Mouse (Mus musculus): ENCODE data around the gene Hist1h3e. TPM values are rescaled to one million over a fixed set of nuclear protein-coding genes. Genes with fewer than 3 reads are reported as not detected.
"Not testable (repeated sequence)": the region's sequence is repeated elsewhere in the genome, so short reads cannot be mapped to it uniquely, and the experiment has no call there.

Gene Hist1h3e
- total RNA-seq, 2 experiments from 2014 or later: 8.3 to 12.9 TPM

DNA sequence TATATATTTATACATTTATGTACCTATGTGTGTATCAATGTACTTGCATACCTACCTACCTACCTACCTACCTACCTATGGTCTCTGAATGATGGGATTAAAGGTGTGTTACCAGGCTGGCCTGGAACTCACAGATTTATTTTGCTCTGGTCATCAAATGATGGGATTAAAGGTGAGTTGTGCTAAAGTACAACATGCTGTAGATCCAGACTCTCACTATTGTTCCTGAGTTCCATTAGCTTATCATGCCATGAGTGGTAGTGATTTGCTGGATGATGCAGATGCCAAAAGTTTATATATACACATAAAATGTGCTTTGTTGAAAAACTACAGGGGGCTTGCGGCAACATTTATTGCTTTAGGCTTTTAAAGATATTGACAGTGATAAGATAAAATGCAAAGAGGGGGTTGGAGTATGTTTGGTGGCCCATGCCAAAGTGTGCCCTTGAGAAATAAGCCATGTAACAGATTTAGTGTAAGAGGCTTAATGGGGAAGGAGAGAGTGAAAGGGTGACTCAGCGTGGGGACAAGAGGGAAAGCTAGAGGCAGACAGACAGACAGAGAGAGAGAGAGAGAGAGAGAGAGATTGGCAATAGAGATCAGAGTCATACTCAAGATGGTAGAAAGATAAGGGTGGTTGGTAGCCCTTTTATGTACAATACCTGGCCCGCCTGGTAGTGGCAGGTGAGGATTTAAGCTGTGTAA lies 25.0 kb downstream of the Hist1h3e start:
- Histone ChIP-seq H3K27ac (no peak overlapping the region), H3K4me3 (no peak overlapping the region)
- no peak for DNase-seq
- intact Hi-C loops (cut with DNase I): no loop called here
- TF ChIP-seq CTCF (IDR thresholded peaks at IDR 0.05): no peak

DNA sequence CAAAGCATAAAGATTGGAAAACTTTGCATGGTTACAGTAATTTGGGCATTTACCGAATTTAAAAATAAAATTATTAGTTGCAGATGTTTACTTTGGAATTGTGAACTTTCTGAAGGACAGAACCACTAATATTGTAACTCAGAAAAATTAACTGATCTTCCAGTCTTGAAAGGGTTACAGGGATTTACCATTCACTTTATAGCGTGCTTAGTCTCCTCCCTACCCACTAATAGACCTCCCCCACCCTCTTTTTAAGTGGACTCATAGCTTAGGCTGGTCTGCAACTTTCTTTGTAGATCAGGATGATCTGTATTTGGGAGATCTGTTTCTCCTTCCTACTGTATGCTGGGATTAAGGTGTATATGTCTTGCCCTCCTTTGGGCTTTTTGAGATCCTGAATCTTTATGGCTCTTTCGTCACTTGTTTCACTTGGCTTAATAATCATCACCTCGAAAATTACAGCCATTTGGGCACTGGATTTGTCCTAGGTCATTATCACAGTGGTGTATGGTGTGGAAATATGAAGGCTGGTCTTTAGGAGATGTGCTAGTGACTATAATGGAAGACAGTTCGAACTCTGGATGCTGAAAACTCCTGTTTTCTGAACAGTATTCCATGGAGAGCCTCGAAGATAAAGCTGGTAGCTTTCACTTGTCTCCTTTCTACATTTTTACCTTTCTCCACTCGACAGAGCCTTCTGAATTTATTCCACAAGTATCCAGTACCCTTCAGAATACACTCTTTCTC lies 25.9 kb downstream of the Hist1h3e start:
- H3K27ac ChIP-seq: no peak overlapping the region
- no peak overlapping the region for H3K4me3 ChIP-seq
- no peak for DNase-seq
- intact Hi-C loops (cut with DNase I): no loop called here
- no peak for TF ChIP-seq CTCF (IDR thresholded peaks at IDR 0.05)

DNA sequence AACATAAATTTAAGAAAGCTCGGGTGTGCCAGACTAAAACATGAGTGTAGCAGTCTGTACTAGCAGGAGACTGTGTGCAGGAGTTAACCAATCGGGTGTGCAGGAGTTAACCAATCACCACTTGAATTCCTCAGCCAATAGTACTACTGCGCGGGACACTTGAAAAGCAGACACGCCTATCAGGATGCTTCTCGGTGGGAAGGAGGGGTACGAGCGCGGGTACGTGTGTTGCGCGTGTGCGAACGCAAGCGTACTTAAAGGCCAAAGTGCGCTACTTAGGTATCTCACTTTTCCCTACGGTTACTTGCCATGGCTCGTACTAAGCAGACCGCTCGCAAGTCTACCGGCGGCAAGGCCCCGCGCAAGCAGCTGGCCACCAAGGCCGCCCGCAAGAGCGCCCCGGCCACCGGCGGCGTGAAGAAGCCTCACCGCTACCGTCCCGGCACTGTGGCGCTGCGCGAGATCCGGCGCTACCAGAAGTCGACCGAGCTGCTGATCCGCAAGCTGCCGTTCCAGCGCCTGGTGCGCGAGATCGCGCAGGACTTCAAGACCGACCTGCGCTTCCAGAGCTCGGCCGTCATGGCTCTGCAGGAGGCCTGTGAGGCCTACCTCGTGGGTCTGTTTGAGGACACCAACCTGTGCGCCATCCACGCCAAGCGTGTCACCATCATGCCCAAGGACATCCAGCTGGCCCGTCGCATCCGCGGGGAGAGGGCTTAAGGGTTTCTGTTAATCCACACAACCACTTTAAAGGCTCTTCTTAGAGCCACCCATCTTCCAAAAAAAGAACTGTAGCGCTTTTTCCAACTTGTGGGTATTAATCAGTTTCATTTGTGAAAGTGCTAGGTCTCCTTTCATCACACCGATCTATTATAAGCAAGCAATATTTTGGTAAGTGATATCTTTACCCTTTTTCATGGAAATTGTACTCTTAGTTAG lies 26.8 kb downstream of the Hist1h3e start, which contains the start of gene Hist1h3g:
TSS of gene Hist1h3g (plus strand) at position 286 of the 939 bp plus-strand sequence.
- peak within 1 kb of the TSS; percentile 28 for H3K27ac ChIP-seq
- intact Hi-C loops (cut with DNase I): not testable (repeated sequence)

DNA sequence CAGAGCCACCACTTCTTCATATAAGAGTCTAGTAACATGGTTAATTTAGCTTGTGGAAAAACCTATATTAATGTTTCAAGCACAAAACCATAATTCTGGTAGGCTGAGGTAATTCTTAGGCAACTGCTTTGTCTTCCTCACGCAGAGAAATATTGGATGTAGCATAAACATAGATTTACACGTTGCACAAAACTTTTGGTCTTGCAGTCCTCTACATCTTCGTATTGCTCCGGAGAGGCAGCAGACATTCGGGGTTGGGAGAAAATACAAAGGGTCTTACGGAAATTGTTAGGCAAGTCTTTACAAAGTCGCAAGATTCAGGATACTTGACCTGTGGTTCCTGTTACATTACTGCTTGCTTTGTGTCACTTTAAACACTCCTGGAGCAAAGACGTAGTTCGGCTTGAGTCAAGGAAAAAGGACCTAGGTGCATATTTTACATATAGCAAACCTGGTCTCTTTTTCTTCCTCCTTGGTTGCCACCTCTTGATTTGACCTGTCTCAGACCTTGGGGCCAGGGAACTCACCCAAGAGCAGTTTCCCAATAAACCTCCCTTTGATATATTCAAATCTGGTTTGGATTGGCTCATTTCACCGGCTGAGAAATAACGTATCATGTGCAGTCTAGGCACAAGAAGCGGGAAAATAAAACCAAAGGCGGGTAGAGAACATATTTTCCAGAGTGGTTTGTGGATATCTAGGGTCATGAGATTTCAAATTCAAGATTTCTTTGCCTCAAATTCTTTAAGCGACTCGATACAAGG lies 27.6 kb downstream of the Hist1h3e start:
- H3K27ac ChIP-seq: peak overlapping the region; percentile 28
- H3K4me3 ChIP-seq: peak overlapping the region; percentile 70
- intact Hi-C loops (cut with DNase I): loop anchor here (5.0 kb wide), 2 partner anchors 48 to 1822 kb away; partner anchors contain the start of gene Hist1h4d
- TF ChIP-seq CTCF (IDR thresholded peaks at IDR 0.05): no peak
- DNase-seq: no peak

More for the DNA sequence above, 26.8 kb downstream of the Hist1h3e start, which contains the start of gene Hist1h3g:
- H3K4me3 ChIP-seq: peak within 1 kb of the TSS; percentile 70
- peak; percentile 83 for DNase-seq

DNA sequence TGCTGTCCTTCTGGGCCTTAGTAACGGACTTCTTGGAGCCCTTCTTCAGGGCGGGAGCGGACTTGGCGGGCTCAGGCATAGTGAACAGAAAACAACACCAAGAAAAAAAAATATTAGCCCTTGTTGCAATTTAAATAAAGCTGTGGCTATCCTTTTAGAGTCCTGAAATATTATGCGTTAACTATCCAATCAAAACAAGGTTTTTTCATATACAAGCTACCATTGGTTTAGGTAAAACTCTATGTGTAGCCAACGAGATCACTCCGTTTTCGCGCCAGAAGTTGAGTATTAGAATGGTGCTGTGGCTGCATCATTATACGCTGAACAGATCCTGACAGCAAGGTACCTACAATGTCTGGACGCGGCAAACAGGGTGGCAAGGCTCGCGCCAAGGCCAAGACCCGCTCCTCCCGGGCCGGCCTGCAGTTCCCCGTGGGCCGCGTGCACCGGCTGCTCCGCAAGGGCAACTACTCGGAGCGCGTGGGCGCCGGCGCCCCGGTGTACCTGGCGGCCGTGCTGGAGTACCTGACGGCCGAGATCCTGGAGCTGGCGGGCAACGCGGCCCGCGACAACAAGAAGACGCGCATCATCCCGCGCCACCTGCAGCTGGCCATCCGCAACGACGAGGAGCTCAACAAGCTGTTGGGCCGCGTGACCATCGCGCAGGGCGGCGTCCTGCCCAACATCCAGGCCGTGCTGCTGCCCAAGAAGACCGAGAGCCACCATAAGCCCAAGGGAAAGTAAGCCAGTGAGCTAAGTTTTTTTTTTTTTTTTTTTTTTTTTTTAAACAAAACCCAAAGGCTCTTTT lies 28.4 kb downstream of the Hist1h3e start, which contains the start of gene Hist1h2af:
TSS of gene Hist1h2af (plus strand) at position 347 of the 808 bp plus-strand sequence.
- peak; percentile 61 for DNase-seq
- TF ChIP-seq CTCF (IDR thresholded peaks at IDR 0.05): 0 out of 2 replicates have a peak, but pooled peaks have one; percentile 6
- peak within 1 kb of the TSS; percentile 91 for H3K4me3 ChIP-seq
- intact Hi-C loops (cut with DNase I): loop anchor here (5.0 kb wide), 2 partner anchors 49 to 1821 kb away; partner anchors contain the start of gene Hist1h4d
- H3K27ac ChIP-seq: peak within 1 kb of the TSS; percentile 28; the same call in 1 of the 2 replicates

DNA sequence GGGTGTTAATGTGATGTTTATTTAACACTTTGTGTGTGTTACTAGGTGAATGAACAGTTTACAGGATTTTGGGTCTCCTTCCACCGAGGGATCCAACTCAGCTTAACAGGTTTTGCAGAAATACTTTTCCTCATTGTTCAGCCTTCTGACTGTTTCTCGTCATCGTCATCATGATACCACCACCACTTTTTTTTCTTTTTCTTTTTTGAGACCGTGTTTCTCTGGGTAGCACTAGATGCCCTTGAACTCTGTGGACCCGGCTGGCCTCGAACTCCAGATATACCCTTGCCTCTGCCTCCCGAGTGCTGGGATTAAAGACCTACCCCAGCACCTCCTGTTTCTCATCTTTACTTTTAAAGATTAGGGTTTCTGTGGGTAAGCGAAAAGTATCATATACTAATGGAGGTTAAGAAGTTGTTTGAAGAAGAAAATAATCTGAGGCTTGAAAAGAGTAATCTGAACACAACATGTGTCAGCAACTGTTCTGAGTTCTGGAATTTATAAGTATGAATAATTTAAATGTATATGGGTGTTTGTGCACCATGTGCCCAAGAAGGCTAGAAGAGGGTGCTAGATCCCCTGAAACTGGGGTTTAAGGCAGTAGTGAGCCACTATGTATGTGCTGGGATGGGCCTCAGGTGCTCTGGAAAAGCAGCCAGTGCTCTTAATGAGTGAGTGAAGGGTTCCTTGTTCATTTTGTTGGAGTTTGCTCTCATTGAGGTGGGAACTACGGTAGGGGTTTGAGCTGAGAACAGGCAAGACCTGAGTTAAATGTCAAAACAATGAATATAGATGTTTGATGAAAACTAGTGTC lies 29.7 kb downstream of the Hist1h3e start:
- intact Hi-C loops (cut with DNase I): loop anchor here (5.0 kb wide), 2 partner anchors 50 to 1820 kb away; partner anchors contain the start of gene Hist1h4d
- H3K4me3 ChIP-seq: peak overlapping the region; percentile 91
- TF ChIP-seq CTCF (IDR thresholded peaks at IDR 0.05): no peak
- H3K27ac ChIP-seq: peak overlapping the region; percentile 95; the same call in 1 of the 2 replicates
- DNase-seq: no peak

DNA sequence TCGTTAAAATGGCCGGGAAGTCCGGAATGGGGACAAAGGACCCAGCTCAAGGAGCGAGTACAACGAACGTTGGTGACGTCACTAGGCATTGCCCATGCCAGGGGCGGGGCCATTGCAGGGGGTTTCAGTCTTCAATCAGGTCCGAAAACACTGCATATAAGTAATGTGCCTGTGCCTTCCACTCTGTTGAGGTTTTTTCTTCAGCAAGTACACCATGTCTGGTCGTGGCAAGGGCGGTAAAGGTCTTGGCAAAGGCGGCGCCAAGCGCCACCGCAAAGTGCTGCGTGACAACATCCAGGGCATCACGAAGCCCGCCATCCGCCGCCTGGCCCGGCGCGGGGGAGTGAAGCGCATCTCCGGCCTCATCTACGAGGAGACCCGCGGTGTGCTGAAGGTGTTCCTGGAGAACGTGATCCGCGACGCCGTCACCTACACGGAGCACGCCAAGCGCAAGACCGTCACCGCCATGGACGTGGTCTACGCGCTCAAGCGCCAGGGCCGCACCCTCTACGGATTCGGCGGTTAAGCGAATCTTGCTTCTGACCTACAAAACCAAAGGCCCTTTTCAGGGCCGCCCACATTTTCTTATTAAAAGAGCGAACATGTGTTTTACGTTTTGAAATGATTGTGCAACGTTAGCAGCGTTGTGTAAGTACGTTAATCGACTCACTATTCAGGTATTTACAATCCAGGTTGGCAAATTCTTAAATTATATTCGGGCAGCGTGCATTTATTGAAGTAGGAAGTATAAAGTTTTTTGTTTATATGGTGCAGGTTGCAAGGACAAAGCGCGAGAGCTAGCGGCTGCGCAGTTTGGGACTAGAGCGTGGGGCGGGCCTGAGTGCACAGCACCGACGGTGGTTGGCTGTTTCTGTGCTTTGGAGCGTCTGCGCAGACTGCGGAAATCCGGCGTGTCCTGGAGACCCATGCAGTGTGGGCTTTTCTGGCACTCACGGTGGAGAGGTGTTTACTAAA lies 31.0 kb downstream of the Hist1h3e start, which contains the start of gene Hist1h4h:
TSS of gene Hist1h4h (plus strand) at position 150 of the 975 bp plus-strand sequence.
- intact Hi-C loops (cut with DNase I): loop anchor here (5.0 kb wide), 2 partner anchors 51 to 1819 kb away; partner anchors contain the start of gene Hist1h4d
- H3K27ac ChIP-seq: peak within 1 kb of the TSS; percentile 95
- peak; percentile 92 for DNase-seq
- TF ChIP-seq CTCF (IDR thresholded peaks at IDR 0.05): no peak
- H3K4me3 ChIP-seq: peak within 1 kb of the TSS; percentile 91

DNA sequence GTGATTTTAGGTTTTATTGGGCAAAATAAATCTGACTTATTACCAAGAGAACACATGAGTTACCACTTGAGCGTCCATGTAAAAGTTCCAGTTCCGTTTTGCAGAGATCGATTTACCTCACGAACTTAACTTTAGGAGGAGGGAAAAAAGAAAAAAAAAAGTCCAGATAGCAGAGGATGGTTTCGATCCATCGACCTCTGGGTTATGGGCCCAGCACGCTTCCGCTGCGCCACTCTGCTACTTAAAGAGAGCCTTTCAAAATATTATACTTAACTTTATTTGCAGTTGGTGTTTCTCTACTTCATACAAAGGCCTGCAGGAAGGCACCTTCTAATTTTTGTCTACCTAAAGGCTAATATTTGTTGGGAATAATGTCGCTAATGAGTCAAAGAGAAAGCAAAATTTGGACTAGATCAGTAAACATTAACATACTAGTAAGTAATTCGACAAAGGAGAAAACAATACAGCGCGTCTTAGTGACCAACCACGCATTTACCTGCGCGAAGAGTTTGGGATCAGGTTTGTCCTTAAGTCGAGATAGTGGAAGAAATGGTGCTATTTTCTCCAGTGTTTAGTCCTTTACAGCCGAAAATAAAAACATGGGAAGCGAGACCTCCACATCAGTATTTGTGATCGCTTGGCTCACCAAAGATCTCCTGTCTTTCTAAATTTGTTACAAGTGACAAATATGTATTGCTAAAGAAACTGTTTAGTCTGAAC lies 31.8 kb downstream of the Hist1h3e start:
- H3K4me3 ChIP-seq: peak overlapping the region; percentile 91
- peak; percentile 59 for DNase-seq
- H3K27ac ChIP-seq: peak overlapping the region; percentile 95
- no peak for TF ChIP-seq CTCF (IDR thresholded peaks at IDR 0.05)
- intact Hi-C loops (cut with DNase I): loop anchor here (5.0 kb wide), 2 partner anchors 52 to 1818 kb away; partner anchors contain the start of gene Hist1h4d
